Mouse (Mus musculus) lung, postnatal 25 days (tissue): ENCODE results near the gene Zbtb20.

ENCODE experiments used
- DNase-seq: peaks from one replicate; pipeline ENCODE4 v3.0.0; 2022; ENCODE audit warnings: low spot score

Gene Zbtb20

GRCm38 (mm10) chr16:43650355-43651080 lies 774.8 kb downstream of the Zbtb20 start:
- DNase-seq, result no peak

- DNase-seq, result no peak
Observed at GRCm38 (mm10) chr16:43653288-43653687, 777.6 kb downstream of the Zbtb20 start.

GRCm38 (mm10) chr16:43654269-43654668 lies 778.6 kb downstream of the Zbtb20 start:
- no peak for DNase-seq

GRCm38 (mm10) chr16:43655183-43655787 lies 779.6 kb downstream of the Zbtb20 start:
- DNase-seq, result no peak

GRCm38 (mm10) chr16:43661576-43661975 lies 785.9 kb downstream of the Zbtb20 start:
- DNase-seq, result no peak

- DNase-seq, result no peak
Observed at GRCm38 (mm10) chr16:43662124-43663004, 786.7 kb downstream of the Zbtb20 start.

GRCm38 (mm10) chr16:43663978-43664579 lies 788.4 kb downstream of the Zbtb20 start, which contains the start of gene Tigit:
TSS of gene Tigit (minus strand) at chr16:43664146.
- no peak for DNase-seq

GRCm38 (mm10) chr16:43664861-43665260 lies 789.2 kb downstream of the Zbtb20 start:
- DNase-seq, result no peak

- DNase-seq, result no peak
Observed at GRCm38 (mm10) chr16:43668294-43668693, 792.6 kb downstream of the Zbtb20 start.

GRCm38 (mm10) chr16:43671972-43672371 lies 796.3 kb downstream of the Zbtb20 start:
- no peak for DNase-seq

GRCm38 (mm10) chr16:43672697-43673096 lies 797.0 kb downstream of the Zbtb20 start:
- no peak for DNase-seq

GRCm38 (mm10) chr16:43674400-43674799 lies 798.7 kb downstream of the Zbtb20 start:
- no peak for DNase-seq

GRCm38 (mm10) chr16:43687968-43688367 lies 812.3 kb downstream of the Zbtb20 start:
- DNase-seq, result no peak

- DNase-seq, result no peak
Observed at GRCm38 (mm10) chr16:43690211-43690690, 814.6 kb downstream of the Zbtb20 start.

- no peak for DNase-seq
Observed at GRCm38 (mm10) chr16:43690912-43691311, 815.2 kb downstream of the Zbtb20 start.

GRCm38 (mm10) chr16:43691741-43692140 lies 816.1 kb downstream of the Zbtb20 start:
- no peak for DNase-seq
